Mouse (Mus musculus) limb, embryonic 12.5 days (tissue): ENCODE measurements around the gene Rhov. TPM values are rescaled to one million over a fixed set of nuclear protein-coding genes. Genes with fewer than 3 reads are reported as not detected.
A peak's percentile ranks its signal among the peaks of the same experiment; 100 is the strongest.

Experiments
- ATAC-seq: fragments of 200-750 bp; cut with Nextera tagmentation; 2 replicates; pipeline ENCODE4 v1.8.0; 2017; ENCODE audit warnings: low read depth, moderate TSS enrichment; ENCODE audit not compliant: insufficient number of reproducible peaks, insufficient read depth, low FRiP score, low TSS enrichment
- H3K27ac ChIP-seq: fragments of 300-500 bp; sonication (generic); 2 replicates; pipeline ENCODE4 v1.5.1; 2016; ENCODE audit warnings: mild to moderate bottlenecking, moderate library complexity
- H3K27me3 ChIP-seq: fragments of 300-500 bp; sonication (generic); 2 replicates; pipeline ENCODE4 v1.6.1; 2016; ENCODE audit warnings: mild to moderate bottlenecking, moderate library complexity
- H3K36me3 ChIP-seq: fragments of 300-500 bp; sonication (generic); 2 replicates; pipeline ENCODE4 v1.6.1; 2016; ENCODE audit warnings: mild to moderate bottlenecking, moderate library complexity
- H3K4me1 ChIP-seq: fragments of 300-500 bp; sonication (generic); replicated peaks from 2 replicates; pipeline ENCODE4 v1.6.1; 2016
- H3K4me2 ChIP-seq: fragments of 300-500 bp; sonication (generic); 2 replicates; pipeline ENCODE4 v1.6.1; 2016; ENCODE audit warnings: mild to moderate bottlenecking, moderate library complexity
- H3K4me3 ChIP-seq: fragments of 300-500 bp; sonication (generic); replicated peaks from 2 replicates; pipeline ENCODE4 v1.5.1; 2016; ENCODE audit warnings: mild to moderate bottlenecking
- H3K9ac ChIP-seq: fragments of 300-500 bp; sonication (generic); replicated peaks from 2 replicates; pipeline ENCODE4 v1.6.1; 2016; ENCODE audit warnings: mild to moderate bottlenecking, moderate library complexity
- H3K9me3 ChIP-seq: fragments of 300-500 bp; sonication (generic); 2 replicates; pipeline ENCODE4 v1.6.1; 2016; ENCODE audit warnings: mild to moderate bottlenecking, moderate library complexity
- WGBS: fragments of 180-500 bp; shearing (Covaris S2); methylation state at CpG from one replicate; pipeline ENCODE4 v1.1.7; 2016; 5-methylcytosine and 5-hydroxymethylcytosine counted together
- polyA plus RNA-seq: library from polyadenylated mRNA; unstranded; fragments of >200 nt; fragmentation: Nextera tagmentation; extraction: Ambion mirVana; gene quantifications from 2 replicates; pipeline ENCODE4 v1.2.1, GENCODE M21; 2016

Gene Rhov
- polyA plus RNA-seq, 1 experiment from 2014 or later: 8.5 TPM

DNA sequence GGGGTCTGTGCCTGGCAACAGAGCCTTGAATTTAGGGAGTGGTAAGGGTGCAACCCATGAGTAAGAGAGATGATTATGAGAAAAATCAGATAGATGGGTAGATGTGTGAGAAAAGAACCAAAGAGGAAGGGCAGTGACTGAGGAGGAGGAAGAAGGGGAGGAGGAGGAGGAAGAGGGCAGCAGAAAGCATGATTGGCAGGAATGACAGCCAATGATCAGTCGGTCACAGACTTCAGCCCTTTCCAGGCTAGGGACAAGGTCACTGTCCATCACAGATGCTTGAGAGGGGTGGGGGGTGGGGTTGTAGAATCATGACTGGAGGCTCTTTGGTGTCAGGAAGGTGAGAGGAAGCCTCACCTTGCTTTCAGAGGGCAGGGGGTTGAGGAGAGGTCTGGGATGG lies 10.6 kb downstream of the Rhov start:
- no peak for ATAC-seq
- no peaks in the 10 kb centered on the region for H3K9me3 ChIP-seq
- WGBS: 80% methylated on average over 1 of the region's 1 CpGs
- no peak overlapping the region for H3K4me2 ChIP-seq
- H3K36me3 ChIP-seq: no peaks in the 10 kb centered on the region
- H3K27me3 ChIP-seq: peaks cover 22% of the 10 kb centered on the region
- peaks cover 7% of the 10 kb centered on the region for H3K4me1 ChIP-seq
- H3K9ac ChIP-seq: no peak overlapping the region
- no peak overlapping the region for H3K27ac ChIP-seq
- no peak overlapping the region for H3K4me3 ChIP-seq

- 31% methylated on average over 7 of the region's 7 CpGs for WGBS
- H3K4me2 ChIP-seq: no peak overlapping the region
- no peak overlapping the region for H3K4me3 ChIP-seq
- no peak overlapping the region for H3K27ac ChIP-seq
- ATAC-seq: no peak
- H3K9ac ChIP-seq: no peak overlapping the region
- no peaks in the 10 kb centered on the region for H3K9me3 ChIP-seq
- no peaks in the 10 kb centered on the region for H3K4me1 ChIP-seq
- peaks cover 38% of the 10 kb centered on the region for H3K27me3 ChIP-seq
- H3K36me3 ChIP-seq: no peaks in the 10 kb centered on the region
Observed at GRCm38 (mm10) chr2:119254976-119255375, 16.1 kb downstream of the Rhov start.

GRCm38 (mm10) chr2:119250826-119251478 lies 20.1 kb downstream of the Rhov start:
- Histone ChIP-seq H3K27ac (no peak overlapping the region), H3K9ac (no peak overlapping the region), H3K4me2 (no peak overlapping the region), H3K4me3 (no peak overlapping the region), H3K9me3 (no peaks in the 10 kb centered on the region), H3K4me1 (0 out of 2 replicates have a peak, but pooled peaks cover 4% of the 10 kb centered on the region), H3K27me3 (peaks cover 34% of the 10 kb centered on the region), H3K36me3 (no peaks in the 10 kb centered on the region)
- no peak; the same call in 1 of the 2 replicates for ATAC-seq
- 16% methylated on average over 11 of the region's 11 CpGs for WGBS

GRCm38 (mm10) chr2:119250377-119250776 lies 20.7 kb downstream of the Rhov start:
- Histone ChIP-seq H3K9ac (no peak overlapping the region), H3K4me1 (0 out of 2 replicates have a peak, but pooled peaks cover 4% of the 10 kb centered on the region), H3K27me3 (peaks cover 32% of the 10 kb centered on the region), H3K36me3 (no peaks in the 10 kb centered on the region), H3K4me3 (no peak overlapping the region), H3K27ac (no peak overlapping the region), H3K9me3 (no peaks in the 10 kb centered on the region), H3K4me2 (no peak overlapping the region)
- 69% methylated on average over 5 of the region's 5 CpGs for WGBS
- ATAC-seq: no peak

- Histone ChIP-seq H3K27me3 (peaks cover 26% of the 10 kb centered on the region), H3K9ac (no peak overlapping the region), H3K4me3 (no peak overlapping the region), H3K36me3 (no peaks in the 10 kb centered on the region), H3K9me3 (no peaks in the 10 kb centered on the region), H3K27ac (no peak overlapping the region), H3K4me2 (no peak overlapping the region), H3K4me1 (0 out of 2 replicates have a peak, but pooled peaks cover 4% of the 10 kb centered on the region)
- no peak for ATAC-seq
- 65% methylated on average over 4 of the region's 4 CpGs for WGBS
Observed at GRCm38 (mm10) chr2:119249592-119250061, 21.4 kb downstream of the Rhov start.

GRCm38 (mm10) chr2:119247904-119248303 lies 23.2 kb downstream of the Rhov start:
- ATAC-seq: no peak
- Histone ChIP-seq H3K4me2 (no peak overlapping the region), H3K4me1 (0 out of 2 replicates have a peak, but pooled peaks cover 4% of the 10 kb centered on the region), H3K27me3 (peaks cover 11% of the 10 kb centered on the region; the same call in 1 of the 2 replicates), H3K4me3 (no peak overlapping the region), H3K9ac (no peak overlapping the region), H3K27ac (no peak overlapping the region), H3K36me3 (no peaks in the 10 kb centered on the region), H3K9me3 (no peaks in the 10 kb centered on the region)
- WGBS: 85% methylated on average over 9 of the region's 9 CpGs

GRCm38 (mm10) chr2:119245246-119245645 lies 25.8 kb downstream of the Rhov start:
- H3K4me2 ChIP-seq: no peak overlapping the region
- ATAC-seq: no peak
- no peaks in the 10 kb centered on the region for H3K9me3 ChIP-seq
- peaks cover 16% of the 10 kb centered on the region for H3K27me3 ChIP-seq
- 80% methylated on average over 7 of the region's 7 CpGs for WGBS
- no peak overlapping the region for H3K9ac ChIP-seq
- H3K36me3 ChIP-seq: no peaks in the 10 kb centered on the region
- no peak overlapping the region for H3K4me3 ChIP-seq
- H3K27ac ChIP-seq: no peak overlapping the region
- 0 out of 2 replicates have a peak, but pooled peaks cover 4% of the 10 kb centered on the region for H3K4me1 ChIP-seq

DNA sequence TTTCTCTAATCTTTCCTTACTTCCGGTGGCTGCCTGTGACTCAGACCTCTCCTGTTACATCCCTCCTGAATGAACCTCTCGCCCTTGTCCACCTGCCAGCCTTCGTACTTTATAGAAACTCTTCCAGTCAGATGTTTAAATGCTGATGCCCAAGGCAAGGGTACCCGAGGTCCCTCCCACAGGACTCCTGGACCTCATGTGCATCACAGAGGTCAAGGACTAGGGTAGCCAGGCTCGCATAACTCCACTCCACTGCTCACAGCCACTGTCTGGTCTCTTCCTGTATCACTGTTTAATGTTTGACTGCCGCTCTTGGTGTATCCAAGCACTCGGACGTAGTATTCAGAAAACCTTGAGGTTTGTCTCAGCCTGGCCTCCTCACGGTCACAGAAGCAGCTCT lies 28.5 kb downstream of the Rhov start:
- no peak overlapping the region for H3K4me3 ChIP-seq
- WGBS: 81% methylated on average over 9 of the region's 9 CpGs
- no peak overlapping the region for H3K27ac ChIP-seq
- H3K36me3 ChIP-seq: no peaks in the 10 kb centered on the region
- no peak overlapping the region for H3K4me2 ChIP-seq
- H3K27me3 ChIP-seq: peaks cover 36% of the 10 kb centered on the region
- no peak overlapping the region for H3K9ac ChIP-seq
- H3K9me3 ChIP-seq: no peaks in the 10 kb centered on the region
- H3K4me1 ChIP-seq: 0 out of 2 replicates have a peak, but pooled peaks cover 4% of the 10 kb centered on the region
- no peak for ATAC-seq

DNA sequence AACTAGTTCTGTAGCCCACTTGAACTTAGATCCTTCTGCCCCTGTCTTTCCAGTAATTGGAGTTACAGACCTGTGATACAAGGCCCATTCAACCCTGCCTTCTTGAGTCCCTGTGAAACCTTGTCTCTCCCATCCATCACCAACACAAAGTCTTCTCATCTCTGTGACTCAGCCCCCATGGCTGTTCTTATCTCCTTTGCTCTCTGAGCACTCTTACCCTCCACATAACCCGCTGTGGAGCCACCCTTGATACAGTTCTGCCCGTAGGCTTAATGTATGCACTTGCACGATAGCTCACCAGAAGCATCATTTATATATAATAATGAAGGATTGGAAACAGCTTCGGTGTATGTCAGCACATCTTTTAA lies 30.3 kb downstream of the Rhov start:
- Histone ChIP-seq H3K9ac (no peak overlapping the region), H3K36me3 (no peaks in the 10 kb centered on the region), H3K9me3 (no peaks in the 10 kb centered on the region), H3K27ac (no peak overlapping the region), H3K4me1 (peaks cover 7% of the 10 kb centered on the region; the same call in 1 of the 2 replicates), H3K4me2 (no peak overlapping the region), H3K4me3 (no peak overlapping the region), H3K27me3 (peaks cover 54% of the 10 kb centered on the region)
- 85% methylated on average over 4 of the region's 4 CpGs for WGBS
- no peak for ATAC-seq

DNA sequence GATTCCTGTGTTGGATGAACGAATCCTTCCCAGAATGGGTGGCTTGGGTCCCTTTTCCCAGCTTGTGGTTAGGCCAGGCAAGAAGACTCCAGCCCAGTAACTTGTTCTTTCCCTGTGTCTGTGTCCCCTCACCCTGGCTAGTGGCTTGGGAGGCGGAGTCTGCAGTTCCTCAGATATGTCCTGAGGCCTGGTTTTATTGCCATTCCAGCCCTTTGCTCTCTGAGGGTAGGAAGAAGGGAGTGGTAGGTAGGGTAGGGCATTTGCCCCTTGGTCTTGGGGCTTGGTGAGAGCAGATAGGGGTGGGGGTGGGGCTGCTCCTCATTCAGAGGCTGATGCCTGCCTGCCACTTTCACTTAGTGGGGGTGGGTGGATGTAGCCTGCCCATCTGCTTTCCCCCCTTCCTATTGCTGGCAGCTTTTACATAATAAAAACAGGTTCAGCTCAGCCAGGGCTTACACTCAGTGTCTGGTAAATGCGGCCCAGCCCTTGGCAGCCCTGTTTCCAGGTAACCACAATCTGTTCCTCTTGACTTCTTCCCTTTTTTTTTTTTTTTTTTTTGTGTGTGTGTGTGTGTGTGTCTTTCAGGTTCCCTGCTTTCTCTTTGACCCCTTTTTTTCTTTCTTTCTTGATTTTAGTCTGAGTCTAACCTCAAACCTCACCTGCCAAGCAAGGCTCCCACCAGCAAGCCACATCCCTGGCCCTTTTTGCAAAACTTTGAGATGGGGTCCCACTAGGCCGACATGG lies 30.8 kb downstream of the Rhov start:
- Histone ChIP-seq H3K36me3 (no peaks in the 10 kb centered on the region), H3K4me3 (no peak overlapping the region), H3K9ac (no peak overlapping the region), H3K4me2 (no peak overlapping the region), H3K27me3 (peaks cover 59% of the 10 kb centered on the region), H3K4me1 (peaks cover 7% of the 10 kb centered on the region; the same call in 1 of the 2 replicates), H3K9me3 (no peaks in the 10 kb centered on the region), H3K27ac (no peak overlapping the region)
- ATAC-seq: no peak
- WGBS: 55% methylated on average over 4 of the region's 4 CpGs

DNA sequence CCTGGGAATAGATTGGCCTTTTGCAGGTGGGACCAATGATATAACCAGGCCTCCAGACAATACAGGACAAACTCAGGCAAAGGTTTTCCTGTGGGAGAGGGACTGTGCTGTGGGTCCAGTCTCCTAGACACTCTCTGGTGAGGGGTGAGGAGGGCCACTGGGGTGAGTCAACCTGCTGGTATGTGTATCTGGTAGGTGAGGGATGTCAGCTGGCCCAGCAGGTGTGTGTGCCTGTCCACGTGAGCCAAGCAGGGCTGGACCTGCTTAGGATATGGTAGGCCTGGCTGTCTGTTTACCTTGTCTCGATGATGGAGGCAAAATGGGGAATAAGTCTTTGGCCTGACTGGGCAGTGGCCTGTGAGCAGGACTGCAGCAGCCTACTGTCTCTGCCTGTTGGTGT lies 32.4 kb downstream of the Rhov start:
- ATAC-seq: no peak
- no peaks in the 10 kb centered on the region for H3K9me3 ChIP-seq
- H3K36me3 ChIP-seq: no peaks in the 10 kb centered on the region
- 63% methylated on average over 2 of the region's 2 CpGs for WGBS
- peaks cover 70% of the 10 kb centered on the region for H3K27me3 ChIP-seq
- no peak overlapping the region for H3K9ac ChIP-seq
- peak overlapping the region; percentile 87; the same call in 1 of the 2 replicates for H3K4me2 ChIP-seq
- peaks cover 7% of the 10 kb centered on the region; the same call in 1 of the 2 replicates for H3K4me1 ChIP-seq
- H3K27ac ChIP-seq: no peak overlapping the region
- no peak overlapping the region for H3K4me3 ChIP-seq
